Mouse (Mus musculus) adrenal gland (tissue): ENCODE data around the gene Best2.

Experiments used
- intact Hi-C: fragments of 180-260 bp; cut with DNase I; formaldehyde crosslinking; loops from one replicate; pipeline ENCODE4 v1.15.1; 2025

The Best2 gene

GRCm38 (mm10) chr8:84985049-84985683 is 29.2 kb downstream of the Best2 start:
- intact Hi-C loops, result no loop called here

GRCm38 (mm10) chr8:84984294-84985048 is 29.9 kb downstream of the Best2 start:
- intact Hi-C loops, result no loop called here

DNA sequence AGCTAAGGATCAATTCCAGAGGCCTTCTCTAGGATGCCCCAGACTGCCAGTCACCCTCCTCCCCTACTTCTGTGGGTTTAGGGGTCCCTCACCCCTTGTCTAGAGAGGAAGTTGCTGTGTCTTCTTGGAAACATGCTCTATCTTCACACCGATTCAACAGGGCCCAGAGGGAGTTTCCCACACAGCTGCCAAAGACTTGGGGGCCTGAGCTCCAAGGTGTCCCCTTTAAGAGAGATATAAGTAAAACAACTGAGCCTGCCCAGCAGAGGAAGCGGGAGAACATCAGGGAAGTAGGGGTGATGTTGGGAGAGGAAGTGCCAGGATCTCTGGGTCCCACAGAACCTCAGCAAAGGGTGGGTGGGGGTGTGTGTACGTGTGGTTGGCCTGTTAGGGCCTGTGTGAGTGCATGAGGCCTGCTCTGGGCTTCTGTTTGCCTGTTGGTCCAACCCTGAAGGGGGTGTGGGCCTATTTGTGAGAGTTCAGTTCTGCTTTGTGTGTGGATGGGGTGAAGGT is 31.8 kb downstream of the Best2 start:
- intact Hi-C loops, result no loop called here

GRCm38 (mm10) chr8:84981644-84982498 is 32.5 kb downstream of the Best2 start:
- intact Hi-C loops, result no loop called here

DNA sequence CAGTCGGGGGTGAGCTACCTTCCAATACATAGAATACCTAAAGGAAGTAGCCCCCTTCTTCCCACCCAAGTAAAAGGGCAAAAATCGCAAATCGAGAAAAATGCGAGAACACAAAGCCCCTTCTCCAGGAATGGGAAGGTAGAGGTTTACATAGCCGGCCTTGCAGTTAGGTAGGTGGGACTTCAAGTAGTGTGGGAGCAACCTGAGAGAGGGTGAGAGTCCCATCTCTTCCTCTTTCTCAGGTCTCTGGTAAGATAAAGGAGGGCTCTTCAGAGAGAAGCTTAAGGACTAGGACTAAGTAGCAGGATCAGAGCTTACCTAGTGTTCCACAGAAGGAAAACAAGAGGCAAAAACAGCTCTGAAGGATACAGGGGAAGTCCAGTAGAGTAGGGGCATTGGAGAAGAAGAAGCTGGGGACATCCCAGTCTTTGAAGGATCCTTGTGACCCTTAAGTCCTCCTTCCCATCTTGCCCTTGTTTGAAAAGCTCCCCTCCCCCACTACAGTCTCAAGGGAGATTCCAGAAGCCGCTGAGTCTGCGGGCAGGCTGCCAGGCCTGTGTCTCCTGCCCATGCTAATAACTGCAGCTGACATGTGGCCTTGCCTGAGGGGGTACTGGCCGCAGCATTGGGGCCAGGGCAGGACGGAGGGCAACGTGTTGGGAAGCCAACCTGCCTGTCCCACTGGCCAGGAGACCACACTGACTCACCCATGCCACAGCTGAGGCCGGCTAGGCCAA is 33.5 kb downstream of the Best2 start:
- intact Hi-C loops, result no loop called here

- intact Hi-C loops, result loop anchor here (5.0 kb wide), 1 partner anchor 47 kb away; the partner anchor contains the start of genes Asna1 and Trir
Measured at GRCm38 (mm10) chr8:84979599-84980421, 34.5 kb downstream of the Best2 start.

DNA sequence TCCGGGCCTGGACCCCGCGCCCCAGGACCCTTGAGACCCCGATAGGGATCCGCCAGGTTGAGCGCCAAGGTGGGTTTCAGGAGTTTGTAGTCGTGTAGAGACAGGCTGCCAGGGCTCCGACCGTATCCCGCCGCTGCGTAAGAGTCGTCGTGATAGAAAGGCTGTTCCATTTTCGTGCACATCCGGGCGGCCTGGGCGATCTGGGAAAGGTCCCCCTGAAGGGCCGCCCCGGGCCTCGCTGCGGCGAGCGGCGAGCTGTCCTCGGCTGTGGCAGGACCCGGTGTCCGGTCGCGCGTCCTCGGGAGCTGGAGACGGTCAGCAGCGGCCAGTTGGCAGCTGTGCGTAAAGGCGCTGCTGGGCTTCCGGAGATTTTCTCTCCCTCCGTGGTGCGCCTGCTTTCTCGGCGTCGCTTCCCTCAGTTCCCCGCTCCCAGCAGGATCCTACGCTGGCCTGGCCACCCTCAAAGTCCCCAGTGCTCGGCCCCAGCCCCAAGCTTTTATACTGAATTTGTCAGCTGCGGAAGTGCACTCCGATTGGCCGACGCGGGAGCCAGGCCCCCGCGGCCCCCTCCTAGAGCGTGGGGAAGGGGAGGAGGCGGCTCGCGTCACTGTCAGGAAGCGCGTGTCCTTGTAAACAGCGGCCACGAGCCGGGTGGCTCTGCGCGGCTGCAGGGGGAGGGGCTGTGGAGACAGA is 35.9 kb downstream of the Best2 start, which contains the start of gene Junb:
Junb (minus strand) TSS at position 471 of the 693 bp plus-strand sequence.
- intact Hi-C loops, result loop anchor here (5.0 kb wide), 1 partner anchor 49 kb away; the partner anchor contains the start of genes Asna1 and Trir

GRCm38 (mm10) chr8:84977435-84978247 is 36.7 kb downstream of the Best2 start:
- intact Hi-C loops, result loop anchor here (5.0 kb wide), 1 partner anchor 50 kb away; the partner anchor contains the start of genes Asna1 and Trir

GRCm38 (mm10) chr8:84976763-84977434 is 37.4 kb downstream of the Best2 start:
- intact Hi-C loops, result loop anchor here (5.0 kb wide), 1 partner anchor 50 kb away; the partner anchor contains the start of genes Asna1 and Trir

DNA sequence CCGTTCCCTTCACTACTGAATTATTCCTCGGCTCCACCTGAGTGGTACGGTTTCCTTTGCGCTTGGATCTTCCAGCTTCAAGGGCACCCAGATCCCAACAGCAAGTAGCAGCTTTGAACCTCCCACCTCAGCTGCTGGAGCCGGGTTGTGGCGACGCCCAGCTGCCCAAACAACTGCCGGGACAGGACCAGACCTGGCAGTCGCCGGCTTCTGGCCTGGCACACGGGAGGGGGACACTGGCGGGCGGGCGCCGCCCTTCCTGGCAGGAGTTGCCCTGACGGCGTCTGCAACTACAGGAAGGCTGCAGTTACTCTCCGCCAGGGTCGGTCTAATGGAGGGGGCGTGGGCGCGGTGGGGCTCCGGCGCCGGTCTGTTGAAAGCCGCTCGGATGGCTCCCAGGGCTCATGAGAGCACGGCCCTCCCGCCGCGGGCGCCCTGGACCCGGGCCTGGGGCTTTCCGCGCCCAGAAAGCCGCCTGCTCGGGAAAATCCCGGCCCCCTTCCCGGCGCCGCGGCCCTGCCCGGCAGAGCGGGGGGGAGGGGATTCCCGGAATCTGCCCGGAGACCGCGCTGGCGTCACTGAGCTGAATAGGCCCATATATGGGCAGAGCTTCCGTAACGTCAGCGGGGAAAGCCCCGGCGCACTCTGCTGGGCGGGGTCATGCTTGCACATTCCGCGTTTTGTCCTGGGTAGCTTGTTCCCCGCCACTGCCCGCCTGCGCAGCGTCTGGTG is 38.1 kb downstream of the Best2 start:
- intact Hi-C loops, result loop anchor here (5.0 kb wide), 1 partner anchor 51 kb away; the partner anchor contains the start of genes Asna1 and Trir

GRCm38 (mm10) chr8:84975434-84975833 is 38.9 kb downstream of the Best2 start:
- intact Hi-C loops, result loop anchor here (5.0 kb wide), 1 partner anchor 52 kb away; the partner anchor contains the start of genes Asna1 and Trir

DNA sequence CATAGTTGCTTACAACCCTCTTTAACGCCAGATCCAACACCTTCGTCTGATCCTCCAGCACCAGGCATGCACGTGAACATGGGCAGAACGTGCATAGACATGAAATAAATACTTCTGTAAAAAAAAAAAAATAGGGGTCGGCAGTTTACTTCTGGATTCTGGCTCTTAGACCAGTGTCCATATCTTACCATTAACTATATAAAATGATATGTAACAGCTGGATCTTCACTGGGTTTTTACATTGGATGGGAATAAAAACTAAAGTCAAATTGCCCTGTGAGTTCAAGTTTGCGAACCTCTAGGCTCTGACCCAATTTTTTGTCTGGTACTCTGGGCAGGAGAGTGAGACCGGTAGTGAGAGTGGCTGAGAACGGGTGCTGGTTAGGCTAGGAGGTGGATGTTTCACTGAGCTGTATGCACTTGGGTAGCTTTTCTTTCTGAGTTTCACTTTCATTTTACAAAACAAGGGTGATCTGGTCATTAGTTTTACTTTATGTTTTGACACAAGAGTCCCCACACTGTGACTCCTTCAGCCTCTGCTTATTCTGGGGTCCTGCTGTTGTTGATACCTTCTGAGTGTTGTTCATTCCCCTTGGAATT is 39.7 kb downstream of the Best2 start:
- intact Hi-C loops, result loop anchor here (1.0 to 5.0 kb wide), 2 partner anchors 16 to 53 kb away; partner anchors contain the start of genes Asna1, Hook2 and Trir

- intact Hi-C loops, result loop anchor here (1.0 kb wide), 1 partner anchor 16 kb away; the partner anchor contains the start of gene Hook2
Measured at GRCm38 (mm10) chr8:84973803-84974542, 40.4 kb downstream of the Best2 start.

DNA sequence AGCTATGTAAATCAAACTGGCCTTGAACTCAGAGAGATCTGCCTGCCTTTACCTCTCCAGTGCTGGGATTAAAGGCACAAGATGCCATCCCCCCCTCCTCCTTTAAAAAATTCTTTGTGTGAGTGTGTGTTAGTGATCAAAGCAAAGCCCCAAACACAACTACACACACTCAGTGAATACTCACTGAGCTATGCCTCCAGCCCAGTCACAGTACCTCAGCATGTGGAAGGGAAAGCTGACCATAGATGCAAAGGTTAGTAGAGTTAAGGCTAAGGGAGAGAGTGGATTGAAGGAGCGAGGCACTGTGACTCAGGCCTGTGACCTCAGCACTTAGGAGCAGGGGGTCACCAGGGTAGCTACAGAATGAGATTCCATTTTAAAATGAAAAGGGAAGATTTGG is 41.3 kb downstream of the Best2 start:
- intact Hi-C loops, result no loop called here

- intact Hi-C loops, result no loop called here
Measured at GRCm38 (mm10) chr8:84970913-84971312, 43.4 kb downstream of the Best2 start.
